ENCODE assay signal across 11 mouse cellular contexts in genomic region chr11:50262020-50262419, GRCm38 (mm10). TPM values are rescaled to one million over a fixed set of nuclear protein-coding genes. Genes with fewer than 3 reads are reported as not detected.
A peak's percentile ranks its signal among the peaks of the same experiment; 100 is the strongest.
DNase-seq lines count a peak whose midpoint lies in the region; ATAC-seq and TF ChIP-seq lines count a peak whose summit lies in the region.
"Had no signal": no experiment of that assay in that cellular context is flagged by ENCODE, and none has a peak within 500 bp of the region (broad histone marks: within the 10 kb centered on the region; RNA-seq: fewer than 3 reads in every experiment).

No protein-coding gene starts in this region.

- no peaks in the 10 kb centered on the region for H3K4me1 ChIP-seq in midbrain, postnatal 0 days (ENCODE audit: insufficient read depth, low read length)
- H3K4me1 ChIP-seq in midbrain, embryonic 16.5 days (ENCODE audit: control insufficient read depth, insufficient read depth, low read length) = no peaks in the 10 kb centered on the region
- no peaks in the 10 kb centered on the region for H3K4me1 ChIP-seq in kidney, postnatal 0 days (replicated peaks; ENCODE audit: insufficient read depth, low read length)
- H3K4me1 ChIP-seq: embryonic facial prominence, embryonic 13.5 days; limb, embryonic 12.5 days had no signal

- TF ChIP-seq CTCF in gastrocnemius, adult 2 months (IDR thresholded peaks at IDR 0.05) = peak; percentile 55
- TF ChIP-seq CTCF in midbrain, postnatal 0 days (IDR thresholded peaks at IDR 0.05) = peak; percentile 40
- peak; percentile 61 for TF ChIP-seq CTCF in kidney, postnatal 0 days (IDR thresholded peaks at IDR 0.05; ENCODE audit: low read depth)

- DNase-seq in gastrocnemius, adult 2 months = no peak
- DNase-seq in gastrocnemius, postnatal 14 days = no peak
- DNase-seq in midbrain, postnatal 0 days (ENCODE audit: low spot score) = no peak
- DNase-seq in kidney, postnatal 0 days (ENCODE audit: low spot score) = no peak
- DNase-seq in splenic B cell, adult 2 months (ENCODE audit: low read depth, low spot score) = peak; percentile 48
- DNase-seq in gastrocnemius, postnatal 4 days (ENCODE audit: low spot score in 2 of 2) = no peak
- no peak for DNase-seq in neural tube, embryonic 10.5 days (ENCODE audit: extremely low spot score, low spot score)

- no peak overlapping the region for H3K4me3 ChIP-seq in gastrocnemius, adult 2 months
- H3K4me3 ChIP-seq in midbrain, postnatal 0 days (ENCODE audit: low read depth, low read length) = no peak overlapping the region
- H3K4me3 ChIP-seq in midbrain, embryonic 16.5 days (ENCODE audit: low read depth, low read length) = no peak overlapping the region
- no peak overlapping the region for H3K4me3 ChIP-seq in kidney, postnatal 0 days (replicated peaks; ENCODE audit: low read depth, low read length)
- H3K4me3 ChIP-seq: embryonic facial prominence, embryonic 13.5 days; limb, embryonic 12.5 days had no signal

- peaks cover 72% of the 10 kb centered on the region for H3K36me3 ChIP-seq in midbrain, postnatal 0 days (ENCODE audit: insufficient read depth, low read length)
- H3K36me3 ChIP-seq in midbrain, embryonic 16.5 days (ENCODE audit: control insufficient read depth, insufficient read depth, low read length) = peaks cover 48% of the 10 kb centered on the region
- peaks cover 76% of the 10 kb centered on the region for H3K36me3 ChIP-seq in kidney, postnatal 0 days (ENCODE audit: insufficient read depth, low read length)
- H3K36me3 ChIP-seq in splenic B cell, adult 2 months (ENCODE audit: control insufficient read depth, insufficient read depth, low read length, poor library complexity, severe bottlenecking) = peaks cover 19% of the 10 kb centered on the region

- no peak overlapping the region for H3K9ac ChIP-seq in midbrain, postnatal 0 days (replicated peaks; ENCODE audit: low read length, poor library complexity, severe bottlenecking)
- H3K9ac ChIP-seq in midbrain, embryonic 16.5 days (ENCODE audit: low read depth, low read length) = no peak overlapping the region
- H3K9ac ChIP-seq in kidney, postnatal 0 days (ENCODE audit: low read depth, low read length) = no peak overlapping the region
- H3K9ac ChIP-seq: embryonic facial prominence, embryonic 13.5 days; limb, embryonic 12.5 days had no signal

- H3K27ac ChIP-seq in gastrocnemius, adult 2 months = no peak overlapping the region
- H3K27ac ChIP-seq in midbrain, postnatal 0 days (ENCODE audit: low read depth, low read length) = no peak overlapping the region
- H3K27ac ChIP-seq in midbrain, embryonic 16.5 days (ENCODE audit: low read length) = no peak overlapping the region
- H3K27ac ChIP-seq in kidney, postnatal 0 days = no peak overlapping the region
- H3K27ac ChIP-seq: embryonic facial prominence, embryonic 13.5 days; limb, embryonic 12.5 days had no signal

- intact Hi-C loops in gastrocnemius, adult 2 months (cut with DNase I) = no loop called here
- intact Hi-C loops in gastrocnemius, postnatal 14 days (cut with DNase I; ENCODE audit: low total_unique reads) = no loop called here

- H3K4me2 ChIP-seq in midbrain, postnatal 0 days (ENCODE audit: low read depth, low read length, poor library complexity, severe bottlenecking) = no peak overlapping the region
- H3K4me2 ChIP-seq in midbrain, embryonic 16.5 days (ENCODE audit: low read length) = no peak overlapping the region
- no peak overlapping the region for H3K4me2 ChIP-seq in kidney, postnatal 0 days (ENCODE audit: low read length)
- H3K4me2 ChIP-seq: embryonic facial prominence, embryonic 13.5 days; limb, embryonic 12.5 days had no signal

- H3K27me3 ChIP-seq in midbrain, postnatal 0 days (ENCODE audit: insufficient read depth, low read length) = no peaks in the 10 kb centered on the region
- H3K27me3 ChIP-seq in midbrain, embryonic 16.5 days (ENCODE audit: control insufficient read depth, insufficient read depth, low read depth, low read length) = no peaks in the 10 kb centered on the region
- no peaks in the 10 kb centered on the region for H3K27me3 ChIP-seq in kidney, postnatal 0 days (ENCODE audit: insufficient read depth, low read length)
- H3K27me3 ChIP-seq in splenic B cell, adult 2 months (ENCODE audit: control insufficient read depth, insufficient read depth, low read length, poor library complexity, severe bottlenecking) = no peaks in the 10 kb centered on the region
- H3K27me3 ChIP-seq: embryonic facial prominence, embryonic 13.5 days; limb, embryonic 12.5 days had no signal

- WGBS in midbrain, postnatal 0 days = 87% methylated on average over 4 of the region's 4 CpGs
- 94% methylated on average over 4 of the region's 4 CpGs for WGBS in midbrain, embryonic 16.5 days
- 91% methylated on average over 4 of the region's 4 CpGs for WGBS in kidney, postnatal 0 days

- no peaks in the 10 kb centered on the region for H3K9me3 ChIP-seq in midbrain, postnatal 0 days (ENCODE audit: low read length)
- H3K9me3 ChIP-seq in midbrain, embryonic 16.5 days (replicated peaks; ENCODE audit: control insufficient read depth, low read length, poor library complexity, severe bottlenecking) = no peaks in the 10 kb centered on the region
- no peaks in the 10 kb centered on the region for H3K9me3 ChIP-seq in kidney, postnatal 0 days (replicated peaks; ENCODE audit: low read length)
- H3K9me3 ChIP-seq: embryonic facial prominence, embryonic 13.5 days; G1E; limb, embryonic 12.5 days had no signal

- ATAC-seq in midbrain, postnatal 0 days (ENCODE audit: low FRiP score) = no peak
- ATAC-seq in midbrain, embryonic 16.5 days = no peak
- no peak for ATAC-seq in kidney, postnatal 0 days (replicated peaks; ENCODE audit: low FRiP score, low read depth)

RNA-seq across cellular contexts. Expression of gene Ltc4s, which starts 23.6 kb away (rescaled TPM):
- 1 to 10 TPM; 2.1 to 3.2 TPM for total RNA-seq in gastrocnemius, adult 2 months (2021)
- total RNA-seq in gastrocnemius, postnatal 14 days (2021) = 1 to 10 TPM; 1.9 to 2.0 TPM
- total RNA-seq in midbrain, postnatal 0 days (2014; rRNA removed) = 3.5 and 21.3 TPM in 2 replicates
- 5.3 and 6.0 TPM in 2 replicates for polyA plus RNA-seq in midbrain, postnatal 0 days (2015; fragmentation: Nextera tagmentation; extraction: Ambion mirVana)
- 1.8 and 3.3 TPM in 2 replicates for polyA plus RNA-seq in midbrain, embryonic 16.5 days (2015; fragmentation: Nextera tagmentation; extraction: Ambion mirVana)
- 8.5 and 9.6 TPM in 2 replicates for polyA plus RNA-seq in kidney, postnatal 0 days (2015; fragmentation: Nextera tagmentation; extraction: Ambion mirVana)
- total RNA-seq in gastrocnemius, postnatal 4 days (2021) = 1 to 10 TPM; 5.7 to 7.3 TPM
- total RNA-seq: G1E had no signal
- polyA plus RNA-seq: G1E had no signal

RNA-seq across cellular contexts. Expression of gene Maml1, which starts 30.1 kb away (rescaled TPM):
- 1 to 10 TPM; 6.6 to 7.1 TPM for total RNA-seq in gastrocnemius, adult 2 months (2021)
- 1 to 10 TPM; 9.0 to 9.1 TPM for total RNA-seq in gastrocnemius, postnatal 14 days (2021)
- total RNA-seq in midbrain, postnatal 0 days (2014; rRNA removed) = 12.5 and 12.8 TPM in 2 replicates
- 1.5 and 1.6 TPM in 2 replicates for polyA plus RNA-seq in midbrain, postnatal 0 days (2015; fragmentation: Nextera tagmentation; extraction: Ambion mirVana)
- 2.0 and 2.5 TPM in 2 replicates for polyA plus RNA-seq in midbrain, embryonic 16.5 days (2015; fragmentation: Nextera tagmentation; extraction: Ambion mirVana)
- polyA plus RNA-seq in kidney, postnatal 0 days (2015; fragmentation: Nextera tagmentation; extraction: Ambion mirVana) = 5.0 and 6.0 TPM in 2 replicates
- total RNA-seq in gastrocnemius, postnatal 4 days (2021) = 10 to 100 TPM; 17.9 to 19.0 TPM

RNA-seq across cellular contexts. Expression of gene Mgat4b, which starts 51.3 kb away (rescaled TPM):
- total RNA-seq in gastrocnemius, adult 2 months (2021) = 10 to 100 TPM; 33.9 to 40.7 TPM
- 10 to 100 TPM; 24.8 to 25.5 TPM for total RNA-seq in gastrocnemius, postnatal 14 days (2021)
- total RNA-seq in midbrain, postnatal 0 days (2014; rRNA removed) = 115 and 152 TPM in 2 replicates
- polyA plus RNA-seq in midbrain, postnatal 0 days (2015; fragmentation: Nextera tagmentation; extraction: Ambion mirVana) = 77.3 and 77.9 TPM in 2 replicates
- 33.3 and 38.3 TPM in 2 replicates for polyA plus RNA-seq in midbrain, embryonic 16.5 days (2015; fragmentation: Nextera tagmentation; extraction: Ambion mirVana)
- polyA plus RNA-seq in kidney, postnatal 0 days (2015; fragmentation: Nextera tagmentation; extraction: Ambion mirVana) = 53.4 and 62.1 TPM in 2 replicates
- 10 to 100 TPM; 37.0 to 40.1 TPM for total RNA-seq in gastrocnemius, postnatal 4 days (2021)

RNA-seq across cellular contexts. Expression of gene Sqstm1, which starts 51.4 kb away (rescaled TPM):
- total RNA-seq in gastrocnemius, adult 2 months (2021) = 100 to 1,000 TPM; 376 to 655 TPM
- 100 to 1,000 TPM; 217 to 261 TPM for total RNA-seq in gastrocnemius, postnatal 14 days (2021)
- 314 and 335 TPM in 2 replicates for total RNA-seq in midbrain, postnatal 0 days (2014; rRNA removed)
- polyA plus RNA-seq in midbrain, postnatal 0 days (2015; fragmentation: Nextera tagmentation; extraction: Ambion mirVana) = 455 and 484 TPM in 2 replicates
- 374 and 394 TPM in 2 replicates for polyA plus RNA-seq in midbrain, embryonic 16.5 days (2015; fragmentation: Nextera tagmentation; extraction: Ambion mirVana)
- 326 and 333 TPM in 2 replicates for polyA plus RNA-seq in kidney, postnatal 0 days (2015; fragmentation: Nextera tagmentation; extraction: Ambion mirVana)
- 100 to 1,000 TPM; 204 to 225 TPM for total RNA-seq in gastrocnemius, postnatal 4 days (2021)
